Comparison of ENCODE assay signal across 8 mouse cellular contexts in the genomic region with DNA sequence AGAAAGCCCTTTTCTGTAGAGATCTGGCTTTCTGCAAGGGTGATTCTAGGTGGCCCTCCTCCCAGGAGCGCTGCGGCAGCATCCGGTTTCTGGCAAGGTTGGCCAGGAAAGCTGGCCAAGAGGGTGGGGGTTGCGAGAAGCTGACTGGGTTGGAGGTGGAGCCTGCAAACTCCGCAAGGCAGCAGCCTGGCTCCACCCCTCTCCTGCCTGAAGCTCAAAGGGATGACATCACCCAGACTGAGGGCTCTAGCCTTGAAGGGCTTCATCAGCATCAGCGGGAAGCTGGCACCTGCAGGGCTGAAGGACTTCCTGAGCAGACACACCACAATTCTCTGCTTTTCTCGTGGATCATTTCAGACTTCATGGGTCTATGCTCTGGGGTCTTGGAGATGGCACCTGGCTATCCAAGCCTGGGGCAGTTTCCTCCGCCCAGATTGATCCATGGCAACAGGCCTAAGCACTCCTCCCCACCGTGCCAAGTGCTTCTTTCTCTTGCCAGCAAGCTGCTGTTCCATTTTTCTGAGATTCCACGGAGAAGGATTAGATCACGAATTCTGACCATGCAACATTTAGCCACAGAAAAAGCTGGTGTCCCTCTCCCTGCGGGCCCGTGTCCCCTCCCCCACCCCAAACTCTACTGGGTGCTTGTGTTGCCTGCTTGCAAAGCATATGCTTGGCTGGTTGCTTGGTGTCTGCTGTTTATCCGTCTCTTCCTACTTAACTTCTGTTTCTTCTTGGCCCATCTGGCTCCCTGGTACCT. TPM values are rescaled to one million over a fixed set of nuclear protein-coding genes. Genes with fewer than 3 reads are reported as not detected.
DNase-seq lines count a peak whose midpoint lies in the region; ATAC-seq and TF ChIP-seq lines count a peak whose summit lies in the region.

No protein-coding gene starts in this region.

- no peaks in the 10 kb centered on the region for H3K9me3 ChIP-seq in hindbrain, postnatal 0 days (ENCODE audit: low read length)

- peak overlapping the region; percentile 25 for H3K4me3 ChIP-seq in hindbrain, postnatal 0 days (ENCODE audit: low read length)

- no peak for TF ChIP-seq CTCF in hindbrain, postnatal 0 days (IDR thresholded peaks at IDR 0.05; ENCODE audit: low read depth)

- intact Hi-C loops in gastrocnemius, postnatal 14 days (cut with DNase I; ENCODE audit: low total_unique reads) = no loop called here

- no peaks in the 10 kb centered on the region for H3K36me3 ChIP-seq in hindbrain, postnatal 0 days (ENCODE audit: insufficient read depth, low read length)

- H3K4me1 ChIP-seq in hindbrain, postnatal 0 days (ENCODE audit: insufficient read depth, low read length) = peaks cover 23% of the 10 kb centered on the region

- ATAC-seq in hindbrain, postnatal 0 days = peak; percentile 95

- H3K4me2 ChIP-seq in hindbrain, postnatal 0 days (ENCODE audit: low read depth, low read length) = peak overlapping the region; percentile 55

- no peaks in the 10 kb centered on the region for H3K27me3 ChIP-seq in hindbrain, postnatal 0 days (ENCODE audit: insufficient read depth, low read length)

- DNase-seq in adrenal gland, adult 18-20 months (ENCODE audit: low spot score in 2 of 2) = peak; percentile 74 to 86
- peak; percentile 89 for DNase-seq in embryo, embryonic 10.5 days (ENCODE audit: low spot score)
- DNase-seq in gastrocnemius, postnatal 14 days = peak; percentile 87
- peak; percentile 92 for DNase-seq in hindbrain, postnatal 0 days (ENCODE audit: low spot score)
- DNase-seq in left cerebral cortex, adult 11 months (ENCODE audit: low spot score) = peak; percentile 85
- peak; percentile 84 for DNase-seq in lung, postnatal 14 days
- DNase-seq in retina, embryonic 14.5 days (ENCODE audit: low spot score) = peak; percentile 81
- DNase-seq in urinary bladder, postnatal 36 days (ENCODE audit: low spot score in 2 of 2) = peak; percentile 67 to 86

- WGBS in hindbrain, postnatal 0 days = 2% methylated on average over 14 of the region's 14 CpGs

- H3K9ac ChIP-seq in hindbrain, postnatal 0 days (replicated peaks; ENCODE audit: low read length) = peak overlapping the region; percentile 37; the same call in 1 of the 2 replicates

- H3K27ac ChIP-seq in hindbrain, postnatal 0 days = peak overlapping the region; percentile 85

RNA-seq across cellular contexts. Expression of a gene that starts 37.0 kb away (rescaled TPM):
- 10 to 100 TPM; 32.4 to 35.4 TPM for total RNA-seq in adrenal gland, adult 18-20 months (2021)
- 10 to 100 TPM; 19.2 to 21.2 TPM for total RNA-seq in gastrocnemius, postnatal 14 days (2021)
- total RNA-seq in hindbrain, postnatal 0 days (2014; rRNA removed) = 33.8 and 37.6 TPM in 2 replicates
- 28.9 and 32.6 TPM in 2 replicates for polyA plus RNA-seq in hindbrain, postnatal 0 days (2015; fragmentation: Nextera tagmentation; extraction: Ambion mirVana)

Comparison
In these comparisons a context has a peak if more than half of its experiments do, and no peak if none do; other contexts are left out.
1. Peak in every context shown above with its lines: DNase-seq, ATAC-seq, H3K4me3 ChIP-seq and H3K27ac ChIP-seq.